Mouse (Mus musculus) limb, embryonic 10.5 days (tissue): Measurements from ENCODE around the gene Pde7b. TPM values are rescaled to one million over a fixed set of nuclear protein-coding genes. Genes with fewer than 3 reads are reported as not detected.

ENCODE experiments used
- DNase-seq: peaks from one replicate; pipeline ENCODE4 v3.0.0-alpha.2; 2017; ENCODE audit warnings: low spot score
- H3K27ac ChIP-seq: fragments of 300-500 bp; sonication (generic); 2 replicates; pipeline ENCODE4 v1.5.1; 2016; ENCODE audit warnings: mild to moderate bottlenecking
- H3K27me3 ChIP-seq: fragments of 300-500 bp; sonication (generic); 2 replicates; pipeline ENCODE4 v1.6.1; 2016; ENCODE audit warnings: low read depth, mild to moderate bottlenecking; ENCODE audit not compliant: poor library complexity, severe bottlenecking
- H3K36me3 ChIP-seq: fragments of 300-500 bp; sonication (generic); 2 replicates; pipeline ENCODE4 v1.6.1; 2016; ENCODE audit warnings: mild to moderate bottlenecking, moderate library complexity
- H3K4me1 ChIP-seq: fragments of 300-500 bp; sonication (generic); 2 replicates; pipeline ENCODE4 v1.6.1; 2016
- H3K4me3 ChIP-seq: fragments of 300-500 bp; sonication (generic); 2 replicates; pipeline ENCODE4 v1.5.1; 2016; ENCODE audit warnings: mild to moderate bottlenecking, moderate library complexity
- H3K9me3 ChIP-seq: fragments of 300-500 bp; sonication (generic); replicated peaks from 2 replicates; pipeline ENCODE4 v1.6.1; 2016; ENCODE audit warnings: mild to moderate bottlenecking
- WGBS: fragments of 180-500 bp; shearing (Covaris S2); methylation state at CpG from one replicate; pipeline ENCODE4 v1.1.7; 2016; 5-methylcytosine and 5-hydroxymethylcytosine counted together
- polyA plus RNA-seq: library from polyadenylated mRNA; unstranded; fragments of >200 nt; fragmentation: Nextera tagmentation; extraction: Ambion mirVana; gene quantifications from 2 replicates; pipeline ENCODE4 v1.2.1, GENCODE M21; 2016

Pde7b gene
- polyA plus RNA-seq, 1 experiment from 2014 or later = 2.1 TPM

GRCm38 (mm10) chr10:20405471-20405870 is 319.4 kb downstream of the Pde7b start:
- Histone ChIP-seq H3K36me3 (no peaks in the 10 kb centered on the region), H3K9me3 (no peaks in the 10 kb centered on the region), H3K27me3 (no peaks in the 10 kb centered on the region), H3K4me1 (peaks cover 2% of the 10 kb centered on the region; the same call in 1 of the 2 replicates), H3K4me3 (no peak overlapping the region), H3K27ac (no peak overlapping the region)
- no peak for DNase-seq
- WGBS = 93% methylated on average over 2 of the region's 2 CpGs

DNA sequence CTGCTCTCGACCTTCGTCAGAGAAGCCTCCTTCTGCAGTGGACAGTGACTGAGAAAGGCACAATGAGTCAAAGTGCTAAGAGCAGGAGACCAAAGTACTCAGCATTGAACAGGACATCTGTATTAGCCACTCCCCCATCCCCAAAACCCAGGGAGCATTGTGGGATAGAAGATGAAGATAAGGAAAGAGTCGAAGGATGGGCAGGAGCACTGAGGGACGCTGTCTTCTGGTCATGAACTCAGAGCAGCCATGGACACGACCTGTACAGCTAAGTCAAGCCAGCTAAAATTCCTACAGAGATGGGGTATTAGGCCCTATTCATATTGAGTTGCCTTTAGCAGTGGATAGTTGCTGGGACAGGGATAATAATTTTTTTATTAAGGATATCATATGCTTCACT is 321.9 kb downstream of the Pde7b start:
- Histone ChIP-seq H3K27me3 (no peaks in the 10 kb centered on the region), H3K36me3 (no peaks in the 10 kb centered on the region), H3K4me3 (no peak overlapping the region), H3K4me1 (peaks cover 7% of the 10 kb centered on the region; the same call in 1 of the 2 replicates), H3K27ac (no peak overlapping the region), H3K9me3 (no peaks in the 10 kb centered on the region)
- WGBS = 84% methylated on average over 5 of the region's 5 CpGs
- DNase-seq = no peak

DNA sequence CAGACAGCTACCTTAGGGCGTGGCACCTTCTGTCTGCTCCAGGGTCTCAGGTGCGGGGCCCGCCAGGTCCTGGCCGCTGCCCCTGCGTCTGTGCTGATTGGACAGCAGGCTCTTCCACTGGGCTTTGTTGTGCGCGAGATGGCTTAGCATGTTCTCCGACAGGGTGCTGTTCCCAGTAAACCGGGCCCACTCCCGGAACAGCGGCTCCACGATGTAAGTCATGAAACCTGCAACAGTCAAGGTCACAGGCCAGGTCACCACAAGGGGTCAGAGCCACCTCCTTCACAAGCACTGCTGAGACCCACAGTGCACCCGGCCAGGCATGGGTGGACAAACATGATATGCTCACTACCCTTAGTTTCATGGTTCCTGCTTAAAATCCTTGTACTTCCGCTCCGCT is 324.5 kb downstream of the Pde7b start:
- no peak for DNase-seq
- H3K4me3 ChIP-seq = no peak overlapping the region
- peaks cover 7% of the 10 kb centered on the region; the same call in 1 of the 2 replicates for H3K4me1 ChIP-seq
- no peak overlapping the region for H3K27ac ChIP-seq
- 64% methylated on average over 15 of the region's 15 CpGs for WGBS
- no peaks in the 10 kb centered on the region for H3K9me3 ChIP-seq
- H3K27me3 ChIP-seq = no peaks in the 10 kb centered on the region
- H3K36me3 ChIP-seq = no peaks in the 10 kb centered on the region

DNA sequence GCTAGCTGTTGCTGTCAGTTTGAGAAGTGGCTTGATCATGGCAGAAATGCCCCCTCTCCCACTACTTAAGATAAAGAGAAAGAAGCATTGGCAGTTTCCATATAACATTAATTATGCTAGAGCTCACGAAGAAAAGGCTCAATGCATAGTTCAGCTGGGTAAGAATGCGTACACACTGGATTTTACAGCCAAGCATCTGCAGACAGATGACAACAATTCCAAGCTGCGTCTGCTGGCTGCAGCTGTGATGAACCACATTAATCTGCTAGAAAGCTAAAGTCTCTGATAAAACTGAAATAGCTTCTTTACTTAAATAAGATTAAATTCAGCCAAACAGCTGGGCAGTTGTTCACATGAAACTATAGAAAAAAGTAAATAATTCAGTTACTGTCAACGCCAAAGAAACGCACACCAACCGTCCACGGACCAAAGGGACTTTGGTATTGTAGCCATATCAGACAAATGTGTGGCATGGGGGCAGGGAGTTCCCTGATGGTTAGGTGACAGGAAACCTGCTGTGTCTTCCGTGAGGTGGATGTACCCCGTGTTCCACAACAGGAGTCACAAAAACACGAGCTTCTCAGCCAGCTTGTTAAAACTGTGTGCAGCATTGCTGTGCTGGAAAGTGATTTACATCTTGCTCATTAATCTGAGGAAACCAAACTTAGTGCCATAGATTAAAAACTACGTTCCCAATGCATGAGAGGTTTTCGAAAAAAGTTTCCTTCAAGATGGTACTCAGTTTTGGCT is 326.1 kb downstream of the Pde7b start:
- H3K27me3 ChIP-seq = no peaks in the 10 kb centered on the region
- no peak overlapping the region for H3K27ac ChIP-seq
- no peaks in the 10 kb centered on the region for H3K36me3 ChIP-seq
- no peaks in the 10 kb centered on the region for H3K9me3 ChIP-seq
- no peak overlapping the region for H3K4me3 ChIP-seq
- peaks cover 7% of the 10 kb centered on the region; the same call in 1 of the 2 replicates for H3K4me1 ChIP-seq
- no peak for DNase-seq
- WGBS = 75% methylated on average over 12 of the region's 12 CpGs

DNA sequence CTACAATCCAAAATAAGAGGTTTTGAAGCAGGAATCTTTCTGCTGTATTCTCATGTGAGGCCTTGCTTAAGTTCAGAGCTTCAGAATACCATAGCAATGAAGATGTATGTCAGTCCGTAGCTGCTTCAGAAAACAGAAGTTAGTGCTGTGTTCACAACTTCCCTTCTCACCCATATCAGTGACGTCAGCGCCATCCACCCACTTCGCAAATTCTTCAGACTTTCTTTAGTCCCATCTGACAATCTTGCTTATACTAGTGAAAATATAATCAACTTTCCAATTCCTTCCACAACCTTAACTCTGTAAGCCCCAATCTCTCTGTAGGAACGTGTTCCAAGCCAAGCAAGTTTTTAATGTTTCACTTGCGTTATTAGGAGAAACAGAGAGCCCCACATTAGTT is 326.7 kb downstream of the Pde7b start:
- 87% methylated on average over 6 of the region's 6 CpGs for WGBS
- no peaks in the 10 kb centered on the region for H3K27me3 ChIP-seq
- no peak for DNase-seq
- H3K27ac ChIP-seq = no peak overlapping the region
- H3K4me3 ChIP-seq = no peak overlapping the region
- H3K36me3 ChIP-seq = no peaks in the 10 kb centered on the region
- H3K4me1 ChIP-seq = peaks cover 7% of the 10 kb centered on the region; the same call in 1 of the 2 replicates
- no peaks in the 10 kb centered on the region for H3K9me3 ChIP-seq

- Histone ChIP-seq H3K9me3 (no peaks in the 10 kb centered on the region), H3K27ac (no peak overlapping the region), H3K36me3 (no peaks in the 10 kb centered on the region), H3K4me1 (peaks cover 7% of the 10 kb centered on the region; the same call in 1 of the 2 replicates), H3K4me3 (no peak overlapping the region), H3K27me3 (no peaks in the 10 kb centered on the region)
- no peak for DNase-seq
- 94% methylated on average over 3 of the region's 3 CpGs for WGBS
Observed at GRCm38 (mm10) chr10:20395778-20396177, 329.1 kb downstream of the Pde7b start.

GRCm38 (mm10) chr10:20394815-20395214 is 330.1 kb downstream of the Pde7b start:
- Histone ChIP-seq H3K4me1 (no peaks in the 10 kb centered on the region), H3K27ac (no peak overlapping the region), H3K9me3 (no peaks in the 10 kb centered on the region), H3K4me3 (no peak overlapping the region), H3K27me3 (no peaks in the 10 kb centered on the region), H3K36me3 (no peaks in the 10 kb centered on the region)
- WGBS = 85% methylated on average over 5 of the region's 5 CpGs
- DNase-seq = no peak

- H3K4me3 ChIP-seq = no peak overlapping the region
- DNase-seq = no peak
- no peaks in the 10 kb centered on the region for H3K4me1 ChIP-seq
- H3K27ac ChIP-seq = no peak overlapping the region
- H3K9me3 ChIP-seq = no peaks in the 10 kb centered on the region
- H3K36me3 ChIP-seq = no peaks in the 10 kb centered on the region
- WGBS = 63% methylated on average over 3 of the region's 3 CpGs
- H3K27me3 ChIP-seq = no peaks in the 10 kb centered on the region
Observed at GRCm38 (mm10) chr10:20390568-20390967, 334.3 kb downstream of the Pde7b start.

- no peaks in the 10 kb centered on the region for H3K36me3 ChIP-seq
- no peak for DNase-seq
- no peak overlapping the region for H3K27ac ChIP-seq
- H3K4me1 ChIP-seq = peaks cover 10% of the 10 kb centered on the region; the same call in 1 of the 2 replicates
- no peaks in the 10 kb centered on the region for H3K27me3 ChIP-seq
- H3K4me3 ChIP-seq = no peak overlapping the region
- no peaks in the 10 kb centered on the region for H3K9me3 ChIP-seq
- WGBS = 82% methylated on average over 6 of the region's 6 CpGs
Observed at GRCm38 (mm10) chr10:20382807-20383419, 342.0 kb downstream of the Pde7b start.

GRCm38 (mm10) chr10:20381352-20381751 is 343.5 kb downstream of the Pde7b start:
- peaks cover 10% of the 10 kb centered on the region; the same call in 1 of the 2 replicates for H3K4me1 ChIP-seq
- H3K36me3 ChIP-seq = no peaks in the 10 kb centered on the region
- no peak overlapping the region for H3K27ac ChIP-seq
- no peaks in the 10 kb centered on the region for H3K9me3 ChIP-seq
- H3K27me3 ChIP-seq = no peaks in the 10 kb centered on the region
- 75% methylated on average over 3 of the region's 3 CpGs for WGBS
- H3K4me3 ChIP-seq = no peak overlapping the region
- DNase-seq = no peak

- Histone ChIP-seq H3K4me3 (no peak overlapping the region), H3K4me1 (peaks cover 10% of the 10 kb centered on the region; the same call in 1 of the 2 replicates), H3K36me3 (no peaks in the 10 kb centered on the region), H3K9me3 (no peaks in the 10 kb centered on the region), H3K27me3 (no peaks in the 10 kb centered on the region), H3K27ac (no peak overlapping the region)
- DNase-seq = no peak
- 88% methylated on average over 3 of the region's 3 CpGs for WGBS
Observed at GRCm38 (mm10) chr10:20380798-20381197, 344.1 kb downstream of the Pde7b start.

DNA sequence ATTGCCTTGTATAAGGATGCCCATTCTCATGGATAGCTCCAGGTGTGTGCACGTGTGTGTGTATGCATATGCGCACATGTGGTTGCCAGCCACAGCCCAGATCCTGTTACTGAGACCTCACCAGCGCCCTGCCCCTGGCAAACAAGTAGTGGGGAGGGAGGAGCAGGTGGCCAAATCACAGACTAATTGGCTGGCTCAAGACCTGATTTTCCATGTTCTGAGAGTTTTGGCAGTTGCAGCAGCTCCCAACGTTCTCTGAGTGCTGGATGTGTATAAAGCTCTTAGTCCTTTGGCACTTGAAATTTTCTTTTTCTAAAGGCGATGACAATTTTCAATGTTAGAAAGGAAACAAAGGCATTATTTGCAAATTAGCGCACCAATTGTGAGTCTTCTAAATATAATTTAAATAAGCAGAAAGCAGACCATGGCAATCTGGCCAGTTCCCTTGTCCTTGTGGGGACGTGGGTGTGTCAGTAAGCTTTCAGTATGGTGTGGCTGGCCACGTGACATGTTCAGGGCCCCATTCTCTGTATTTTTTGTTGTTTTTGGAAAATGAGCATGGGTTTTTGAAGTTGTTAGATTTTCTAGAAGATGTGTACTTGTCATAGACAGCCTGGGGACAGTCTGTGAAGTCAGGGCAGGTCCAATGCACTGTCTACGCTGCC is 345.7 kb downstream of the Pde7b start:
- Histone ChIP-seq H3K4me3 (no peak overlapping the region), H3K4me1 (peaks cover 10% of the 10 kb centered on the region; the same call in 1 of the 2 replicates), H3K9me3 (no peaks in the 10 kb centered on the region), H3K27ac (no peak overlapping the region), H3K27me3 (no peaks in the 10 kb centered on the region), H3K36me3 (no peaks in the 10 kb centered on the region)
- WGBS = 84% methylated on average over 9 of the region's 9 CpGs
- no peak for DNase-seq

- Histone ChIP-seq H3K9me3 (no peaks in the 10 kb centered on the region), H3K27me3 (no peaks in the 10 kb centered on the region), H3K4me3 (no peak overlapping the region), H3K4me1 (peaks cover 4% of the 10 kb centered on the region; the same call in 1 of the 2 replicates), H3K36me3 (no peaks in the 10 kb centered on the region), H3K27ac (no peak overlapping the region)
- 93% methylated on average over 9 of the region's 9 CpGs for WGBS
- DNase-seq = no peak
Observed at GRCm38 (mm10) chr10:20377621-20378020, 347.3 kb downstream of the Pde7b start.
